Mouse (Mus musculus): ENCODE results near the gene Hnf4a. TPM values are rescaled to one million over a fixed set of nuclear protein-coding genes. Genes with fewer than 3 reads are reported as not detected.

The Hnf4a gene
- total RNA-seq, 2 experiments from 2014 or later: not detected

GRCm38 (mm10) chr2:163487360-163487759 is 19.2 kb upstream of the Hnf4a start:
- no peak for DNase-seq (ENCODE audit: extremely low spot score in 1 of 2, low spot score in 2 of 2)
- intact Hi-C loops (cut with DNase I): no loop called here

DNA sequence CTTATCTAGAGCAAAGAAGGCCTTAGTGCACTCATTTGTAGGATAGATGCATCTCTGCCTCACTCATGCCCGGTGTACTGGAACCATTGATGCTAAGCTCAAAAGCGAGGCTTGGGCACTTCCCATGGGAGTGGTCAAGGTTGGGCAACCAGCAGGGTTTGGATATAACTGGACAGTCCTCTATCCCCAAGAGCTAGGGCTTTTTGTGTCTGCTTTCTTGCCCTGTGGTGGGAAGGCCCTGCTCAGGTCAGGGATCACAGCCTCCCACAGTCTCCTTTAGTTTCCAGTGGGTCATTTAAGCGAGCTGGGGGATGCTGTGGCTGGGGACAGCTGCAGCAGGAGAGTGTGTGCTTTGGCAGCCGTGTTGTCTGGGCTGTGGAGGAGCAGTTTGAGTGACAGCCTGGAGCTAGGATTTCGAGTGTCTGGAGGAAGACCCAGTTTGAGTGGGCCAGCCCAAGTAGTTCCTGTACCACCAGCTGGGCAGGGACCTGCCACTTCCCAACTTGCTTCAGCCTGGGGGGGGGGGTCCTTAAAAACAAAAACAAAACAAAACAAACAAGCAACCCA is 16.8 kb upstream of the Hnf4a start:
- intact Hi-C loops (cut with DNase I): loop anchor here (10.0 kb wide), 1 partner anchor 135 kb away; no protein-coding TSS in a partner anchor
- DNase-seq (ENCODE audit: extremely low spot score in 1 of 2, low spot score in 2 of 2): no peak

GRCm38 (mm10) chr2:163490656-163491055 is 16.0 kb upstream of the Hnf4a start:
- DNase-seq (ENCODE audit: extremely low spot score in 1 of 2, low spot score in 2 of 2): no peak
- intact Hi-C loops (cut with DNase I): loop anchor here (10.0 kb wide), 1 partner anchor 136 kb away; no protein-coding TSS in a partner anchor

- DNase-seq (ENCODE audit: extremely low spot score in 1 of 2, low spot score in 2 of 2): peak in 1 of 2 experiments; percentile 37
- intact Hi-C loops (cut with DNase I): loop anchor here (10.0 kb wide), 1 partner anchor 137 kb away; no protein-coding TSS in a partner anchor
These were observed 15.3 kb upstream of the Hnf4a start for GRCm38 (mm10) chr2:163491351-163491750.

- no peak for DNase-seq (ENCODE audit: extremely low spot score in 1 of 2, low spot score in 2 of 2)
- intact Hi-C loops (cut with DNase I): loop anchor here (10.0 kb wide), 1 partner anchor 137 kb away; no protein-coding TSS in a partner anchor
These were observed 14.6 kb upstream of the Hnf4a start, which contains the start of gene R3hdml for GRCm38 (mm10) chr2:163492018-163492417. TSS of gene R3hdml (plus strand) at chr2:163492318.

DNA sequence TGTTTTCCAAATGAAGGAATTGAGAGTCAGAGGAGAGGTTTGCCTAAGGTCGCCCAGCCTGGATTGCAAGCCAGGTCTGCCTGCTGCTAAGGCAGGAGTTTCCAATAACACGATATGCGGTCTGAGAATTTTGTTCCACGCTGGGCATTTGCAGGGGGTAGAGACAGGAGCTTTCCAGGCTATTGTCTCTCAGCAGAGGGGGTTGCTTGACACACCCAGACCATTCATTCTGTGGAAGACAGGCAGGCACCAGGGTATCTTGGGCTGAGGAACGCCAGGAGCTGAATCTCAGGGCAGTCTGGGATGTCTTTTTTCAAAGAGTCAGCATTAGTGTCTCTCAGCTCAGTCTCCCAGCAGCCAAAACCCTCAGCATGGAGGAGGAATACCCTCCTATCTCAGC is 13.6 kb upstream of the Hnf4a start:
- intact Hi-C loops (cut with DNase I): loop anchor here (10.0 kb wide), 1 partner anchor 138 kb away; no protein-coding TSS in a partner anchor
- no peak for DNase-seq (ENCODE audit: extremely low spot score in 1 of 2, low spot score in 2 of 2)

- no peak for DNase-seq (ENCODE audit: extremely low spot score in 1 of 2, low spot score in 2 of 2)
These were observed 12.6 kb upstream of the Hnf4a start for GRCm38 (mm10) chr2:163493976-163494375.

DNA sequence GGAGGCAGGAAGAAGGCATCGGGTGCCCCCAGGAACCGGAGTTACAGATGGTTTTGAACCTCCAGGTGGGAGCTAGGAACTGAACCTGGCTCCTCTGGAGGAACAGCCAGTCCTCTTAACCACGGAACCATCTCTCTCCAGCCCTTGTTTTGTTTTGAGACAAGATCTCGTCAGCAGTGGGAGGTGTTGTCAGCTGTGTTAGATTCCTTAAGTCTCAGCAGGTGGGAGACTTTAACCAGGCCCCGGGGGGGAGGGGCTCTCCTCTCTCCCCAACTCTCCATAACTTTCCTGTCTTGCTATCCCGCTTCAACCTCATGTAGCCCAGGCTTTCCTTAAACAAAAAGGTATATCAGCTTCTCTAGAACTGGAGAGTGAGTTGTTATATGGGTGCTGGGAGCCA is 12.2 kb upstream of the Hnf4a start:
- DNase-seq (ENCODE audit: extremely low spot score in 1 of 2, low spot score in 2 of 2): no peak
- intact Hi-C loops (cut with DNase I): loop anchor here (10.0 kb wide), 1 partner anchor 140 kb away; no protein-coding TSS in a partner anchor

More at GRCm38 (mm10) chr2:163493976-163494375, 12.6 kb upstream of the Hnf4a start:
- intact Hi-C loops (cut with DNase I): loop anchor here (10.0 kb wide), 1 partner anchor 139 kb away; no protein-coding TSS in a partner anchor

DNA sequence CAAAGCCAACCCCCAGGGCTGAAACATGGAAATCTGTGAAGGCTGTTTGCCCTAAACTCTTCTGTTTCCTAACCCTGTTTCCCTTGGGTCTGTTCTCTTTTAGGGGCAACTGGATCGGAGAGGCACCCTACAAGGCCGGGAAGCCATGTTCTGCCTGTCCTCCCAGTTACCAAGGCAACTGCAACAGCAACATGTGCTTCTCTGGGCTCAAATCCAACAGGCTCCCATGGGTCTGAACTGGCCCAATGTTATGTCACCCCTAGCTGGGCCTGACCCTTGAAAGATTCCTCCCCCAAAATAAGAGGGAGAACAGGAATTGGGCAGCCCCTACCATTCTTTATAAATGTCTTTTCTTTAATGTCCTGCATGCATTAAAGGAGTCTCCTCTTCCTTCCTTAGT is 4.4 kb upstream of the Hnf4a start:
- intact Hi-C loops (cut with DNase I): no loop called here
- no peak for DNase-seq (ENCODE audit: extremely low spot score in 1 of 2, low spot score in 2 of 2)

- intact Hi-C loops (cut with DNase I): no loop called here
- no peak for DNase-seq (ENCODE audit: extremely low spot score in 1 of 2, low spot score in 2 of 2)
These were observed 3.4 kb upstream of the Hnf4a start for GRCm38 (mm10) chr2:163503191-163503590.

DNA sequence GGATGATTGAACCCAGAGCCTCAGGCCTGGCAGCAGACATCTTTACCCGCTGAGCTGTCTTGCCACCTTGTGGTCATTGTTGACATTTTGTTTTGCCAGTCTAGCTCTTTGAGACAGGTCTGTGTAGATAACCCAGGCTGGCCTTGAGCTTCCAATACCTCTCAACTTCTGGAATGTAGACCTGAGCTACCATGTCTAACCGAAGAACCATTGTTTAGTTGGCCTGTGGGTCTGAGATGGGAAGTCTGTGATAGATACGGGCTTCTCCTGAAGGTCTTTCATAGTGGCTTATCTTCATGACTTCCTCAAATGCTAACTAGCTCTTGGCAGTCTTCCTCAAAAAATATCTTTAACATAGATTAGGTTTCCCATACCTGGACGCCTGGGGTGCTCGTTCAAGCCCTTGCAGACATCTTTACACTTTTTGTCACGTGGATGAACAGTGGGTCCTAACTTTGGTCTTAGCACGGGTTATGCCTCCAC is 19.2 kb downstream of the Hnf4a start:
- no peak for DNase-seq (ENCODE audit: extremely low spot score in 1 of 2, low spot score in 2 of 2)
- intact Hi-C loops (cut with DNase I): no loop called here

GRCm38 (mm10) chr2:163527497-163527896 is 20.9 kb downstream of the Hnf4a start:
- intact Hi-C loops (cut with DNase I): no loop called here
- no peak for DNase-seq (ENCODE audit: extremely low spot score in 1 of 2, low spot score in 2 of 2)

DNA sequence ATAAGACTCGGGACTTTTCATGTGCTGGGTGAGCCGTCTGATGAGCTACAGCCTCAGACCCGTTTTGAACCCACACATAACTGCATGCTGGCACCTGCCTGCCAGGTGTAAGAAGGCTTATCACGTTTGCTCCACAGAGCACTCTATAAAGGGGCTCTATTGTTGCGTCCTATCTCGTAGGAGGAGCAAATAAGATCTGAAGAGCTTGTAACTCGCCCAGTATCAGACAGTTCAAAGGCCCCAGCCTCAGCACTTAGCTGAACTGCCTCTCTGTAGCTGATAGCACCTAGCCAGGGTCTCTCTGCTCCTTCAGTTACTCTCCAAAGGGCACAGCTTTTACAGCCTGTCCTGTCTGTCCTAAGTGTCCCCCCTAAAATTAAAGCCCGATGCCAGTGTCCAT is 23.8 kb downstream of the Hnf4a start:
- intact Hi-C loops (cut with DNase I): loop anchor here (10.0 kb wide), 2 partner anchors 184 to 304 kb away; no protein-coding TSS in a partner anchor
- DNase-seq (ENCODE audit: extremely low spot score in 1 of 2, low spot score in 2 of 2): no peak

- intact Hi-C loops (cut with DNase I): loop anchor here (10.0 kb wide), 2 partner anchors 183 to 303 kb away; no protein-coding TSS in a partner anchor
- DNase-seq (ENCODE audit: extremely low spot score in 1 of 2, low spot score in 2 of 2): peak; percentile 39 to 83
These were observed 25.3 kb downstream of the Hnf4a start for GRCm38 (mm10) chr2:163531917-163532316.

- DNase-seq (ENCODE audit: extremely low spot score in 1 of 2, low spot score in 2 of 2): no peak
These were observed 26.6 kb downstream of the Hnf4a start for GRCm38 (mm10) chr2:163533226-163533625.

DNA sequence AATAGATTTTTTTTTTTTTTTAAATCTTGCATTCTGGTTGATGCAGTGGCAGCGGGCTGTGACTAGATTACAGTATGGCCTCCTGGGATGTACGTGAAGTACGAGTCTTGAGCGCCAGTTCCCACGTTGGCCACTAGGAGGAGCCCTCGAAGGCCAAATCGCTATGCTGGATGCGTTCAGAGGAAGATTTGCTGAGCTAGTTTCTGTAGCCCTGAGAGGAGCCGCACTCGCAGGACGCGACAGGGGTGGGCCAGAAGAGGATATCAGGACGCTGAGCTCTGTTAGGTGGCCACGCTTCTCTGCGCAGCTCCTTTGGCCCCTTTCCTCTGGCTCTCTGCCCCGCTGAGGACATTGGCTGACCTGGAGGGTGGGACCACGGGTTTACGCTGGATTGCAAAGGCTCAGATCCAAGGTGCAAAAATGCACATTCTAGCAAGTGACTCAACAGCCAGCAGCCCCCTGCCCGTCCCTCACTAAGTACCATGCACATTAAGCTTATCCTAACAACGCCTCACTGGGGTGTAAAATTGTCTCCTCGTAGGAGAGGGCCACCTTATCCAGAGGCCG is 28.4 kb downstream of the Hnf4a start:
- peak; percentile 90 to 92 for DNase-seq (ENCODE audit: extremely low spot score in 1 of 2, low spot score in 2 of 2)
- intact Hi-C loops (cut with DNase I): loop anchor here (10.0 kb wide), 2 partner anchors 180 to 300 kb away; no protein-coding TSS in a partner anchor

More at GRCm38 (mm10) chr2:163533226-163533625, 26.6 kb downstream of the Hnf4a start:
- intact Hi-C loops (cut with DNase I): loop anchor here (10.0 kb wide), 2 partner anchors 182 to 302 kb away; no protein-coding TSS in a partner anchor

DNA sequence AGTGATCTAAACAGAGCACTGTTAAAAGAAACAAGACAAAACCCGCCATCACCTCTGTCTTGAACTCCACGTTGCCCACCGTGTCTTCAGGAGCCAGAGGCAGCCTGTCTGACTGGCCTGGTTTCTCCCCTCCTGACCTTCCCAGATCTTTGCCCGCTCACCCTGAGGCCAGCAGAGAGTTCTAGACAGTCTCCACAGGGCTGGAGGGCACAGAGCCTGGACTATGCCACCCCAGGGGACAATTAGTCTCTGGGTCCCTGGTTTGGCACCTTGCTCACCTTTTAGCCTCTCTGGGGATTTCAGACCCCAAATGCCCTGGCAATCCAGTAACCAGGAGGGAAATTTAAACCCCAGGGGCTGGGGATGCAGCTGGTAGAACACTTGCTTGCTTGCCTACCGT is 30.8 kb downstream of the Hnf4a start:
- intact Hi-C loops (cut with DNase I): loop anchor here (2.0 to 10.0 kb wide), 3 partner anchors 57 to 297 kb away; no protein-coding TSS in a partner anchor

DNA sequence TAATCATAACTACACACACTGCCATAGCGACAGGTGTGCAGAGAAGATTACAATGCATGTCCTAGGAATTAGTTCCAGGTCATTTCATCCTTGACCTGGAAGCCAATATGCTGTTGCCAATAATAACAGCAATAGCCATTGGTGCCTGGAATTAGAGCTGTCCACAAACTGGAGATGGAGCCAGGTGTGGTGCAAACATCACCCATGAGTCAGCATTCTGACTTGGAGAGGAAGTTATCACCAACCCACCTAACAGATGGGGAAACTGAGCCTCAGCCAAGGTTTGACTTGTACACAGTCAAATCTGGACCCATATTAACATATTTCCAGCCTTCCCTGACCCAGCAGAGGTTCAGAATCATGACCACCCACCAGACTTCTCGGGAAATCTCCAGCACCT is 31.8 kb downstream of the Hnf4a start:
- intact Hi-C loops (cut with DNase I): loop anchor here (10.0 kb wide), 2 partner anchors 176 to 296 kb away; no protein-coding TSS in a partner anchor
- DNase-seq (ENCODE audit: extremely low spot score in 1 of 2, low spot score in 2 of 2): no peak

More for the DNA sequence above, 30.8 kb downstream of the Hnf4a start:
- no peak for DNase-seq (ENCODE audit: extremely low spot score in 1 of 2, low spot score in 2 of 2)

DNA sequence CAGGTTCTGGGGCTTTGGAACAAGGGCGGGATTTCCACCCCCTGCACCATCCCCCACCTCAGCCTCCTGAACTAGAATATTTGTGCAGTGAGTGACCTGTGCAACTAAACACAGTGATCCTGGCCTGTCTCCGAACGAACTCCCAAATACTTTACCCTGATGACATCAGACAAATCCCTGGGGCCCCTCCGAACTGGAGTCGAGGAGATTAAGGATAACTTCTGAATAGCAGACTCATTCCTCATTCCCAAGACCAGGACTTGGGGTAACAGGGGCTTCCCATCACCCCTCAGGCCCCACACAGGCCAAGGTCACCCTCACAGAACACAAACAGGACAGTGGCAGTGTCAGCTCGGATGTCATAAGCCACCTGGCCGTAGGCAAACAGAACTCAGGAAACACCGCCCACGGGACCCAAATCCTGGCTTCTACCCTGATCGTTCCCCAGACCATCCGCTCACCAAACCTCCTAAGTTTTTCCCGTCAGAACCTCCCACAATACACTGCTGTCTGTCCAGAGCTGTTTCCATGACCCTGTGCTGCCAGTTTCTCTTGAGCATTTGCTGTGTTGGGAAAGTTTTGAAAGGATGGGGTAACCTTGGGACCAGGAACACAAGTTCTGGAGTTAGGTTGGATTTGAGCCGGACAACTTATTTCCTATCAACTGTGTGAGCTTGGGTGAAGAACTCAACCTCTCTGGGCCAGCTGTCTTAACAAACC is 32.9 kb downstream of the Hnf4a start:
- intact Hi-C loops (cut with DNase I): loop anchor here (10.0 kb wide), 2 partner anchors 175 to 295 kb away; no protein-coding TSS in a partner anchor
- DNase-seq (ENCODE audit: extremely low spot score in 1 of 2, low spot score in 2 of 2): no peak
